Comparison of ENCODE assay signal across 20 mouse cellular contexts in genomic region chr15:85756611-85757010, GRCm38 (mm10). TPM values are rescaled to one million over a fixed set of nuclear protein-coding genes. Genes with fewer than 3 reads are reported as not detected.
DNase-seq lines count a peak whose midpoint lies in the region; ATAC-seq lines count a peak whose summit lies in the region.
"Had no signal": no experiment of that assay in that cellular context is flagged by ENCODE, and none has a peak within 500 bp of the region (broad histone marks: within the 10 kb centered on the region; RNA-seq: fewer than 3 reads in every experiment).

No protein-coding gene starts in this region.

- H3K27me3 ChIP-seq in intestine, embryonic 15.5 days (replicated peaks): no peaks in the 10 kb centered on the region
- H3K27me3 ChIP-seq: embryonic facial prominence, embryonic 13.5 days; hindbrain, embryonic 15.5 days; kidney, embryonic 15.5 days; midbrain, embryonic 15.5 days; neural tube, embryonic 12.5 days had no signal

- intact Hi-C loops in heart, postnatal 25 days (cut with DNase I): no loop called here

- WGBS in intestine, embryonic 15.5 days: 85% methylated on average over 7 of the region's 7 CpGs

- no peaks in the 10 kb centered on the region for H3K36me3 ChIP-seq in intestine, embryonic 15.5 days
- H3K36me3 ChIP-seq: embryonic facial prominence, embryonic 13.5 days; forebrain, embryonic 10.5 days; hindbrain, embryonic 15.5 days; midbrain, embryonic 15.5 days; neural tube, embryonic 12.5 days had no signal

- no peak overlapping the region for H3K27ac ChIP-seq in intestine, embryonic 15.5 days
- H3K27ac ChIP-seq: embryonic facial prominence, embryonic 13.5 days; forebrain, embryonic 10.5 days; heart, adult 2 months; hindbrain, embryonic 15.5 days; kidney, embryonic 15.5 days; midbrain, embryonic 15.5 days; neural tube, embryonic 12.5 days; stomach, postnatal 0 days had no signal

- no peak overlapping the region for H3K4me2 ChIP-seq in intestine, embryonic 15.5 days (replicated peaks)
- H3K4me2 ChIP-seq: embryonic facial prominence, embryonic 13.5 days; hindbrain, embryonic 15.5 days; kidney, embryonic 15.5 days; midbrain, embryonic 15.5 days; neural tube, embryonic 12.5 days had no signal

- no peak for ATAC-seq in intestine, embryonic 15.5 days
- ATAC-seq in inflammation-experienced regulatory T-cells, adult 6 months: no peak
- ATAC-seq: midbrain, embryonic 15.5 days had no signal

- no peak overlapping the region for H3K4me3 ChIP-seq in intestine, embryonic 15.5 days (replicated peaks)
- H3K4me3 ChIP-seq: embryonic facial prominence, embryonic 13.5 days; forebrain, embryonic 10.5 days; heart, adult 2 months; hindbrain, embryonic 15.5 days; kidney, embryonic 15.5 days; midbrain, embryonic 15.5 days; neural tube, embryonic 12.5 days had no signal

- H3K4me1 ChIP-seq in intestine, embryonic 15.5 days (replicated peaks): no peaks in the 10 kb centered on the region
- H3K4me1 ChIP-seq: embryonic facial prominence, embryonic 13.5 days; forebrain, embryonic 10.5 days; hindbrain, embryonic 15.5 days; kidney, embryonic 15.5 days; midbrain, embryonic 15.5 days; neural tube, embryonic 12.5 days had no signal

- H3K9ac ChIP-seq in intestine, embryonic 15.5 days: no peak overlapping the region
- H3K9ac ChIP-seq: embryonic facial prominence, embryonic 13.5 days; hindbrain, embryonic 15.5 days; kidney, embryonic 15.5 days; midbrain, embryonic 15.5 days; neural tube, embryonic 12.5 days had no signal

- DNase-seq in heart, adult 8-10 months (ENCODE audit: low spot score): peak; percentile 51
- DNase-seq in heart, postnatal 25 days (ENCODE audit: low spot score): no peak
- DNase-seq in right cerebral cortex, postnatal 10 days (ENCODE audit: low spot score in 2 of 2): peak; percentile 53 to 66
- DNase-seq in right cerebral cortex, adult 18-20 months: no peak
- peak; percentile 38 to 61 for DNase-seq in heart, adult 9 months (ENCODE audit: low spot score in 2 of 2)
- DNase-seq in testis, postnatal 10 days (ENCODE audit: low spot score): peak; percentile 55
- DNase-seq: lung, adult 18-20 months; thymus, postnatal 36 days had no signal

- no peaks in the 10 kb centered on the region for H3K9me3 ChIP-seq in intestine, embryonic 15.5 days
- H3K9me3 ChIP-seq: hindbrain, embryonic 15.5 days; midbrain, embryonic 15.5 days had no signal

RNA-seq across cellular contexts. Expression of gene Ppara, which starts 21.8 kb away (rescaled TPM):
- total RNA-seq in heart, adult 8-10 months (2022): 10 to 100 TPM; 50.2 to 79.0 (median 59.5) TPM
- 10 to 100 TPM; 44.7 to 58.8 TPM for total RNA-seq in heart, postnatal 25 days (2021)
- 18.2 and 19.5 TPM in 2 replicates for polyA plus RNA-seq in intestine, embryonic 15.5 days (2015; fragmentation: Nextera tagmentation; extraction: Ambion mirVana)
- not detected for polyA plus RNA-seq in inflammation-experienced regulatory T-cells, adult 6 months (2017; shearing (Covaris generic))
- total RNA-seq: common myeloid progenitor, adult 5-6 weeks; megakaryocyte progenitor cell, adult 5-6 weeks had no signal

RNA-seq across cellular contexts. Expression of gene Cdpf1, which starts 54.9 kb away (rescaled TPM):
- total RNA-seq in heart, adult 8-10 months (2022): 10 to 100 TPM; 27.1 to 38.5 (median 31.0) TPM
- total RNA-seq in heart, postnatal 25 days (2021): 10 to 100 TPM; 29.6 to 31.8 TPM
- 48.8 and 59.4 TPM in 2 replicates for polyA plus RNA-seq in intestine, embryonic 15.5 days (2015; fragmentation: Nextera tagmentation; extraction: Ambion mirVana)
- 10 to 100 TPM; 39.1 to 46.6 (median 43.7) TPM for polyA plus RNA-seq in inflammation-experienced regulatory T-cells, adult 6 months (2017; shearing (Covaris generic))

Comparison
In these comparisons a context has a peak if more than half of its experiments do, and no peak if none do; other contexts are left out.
1. DNase-seq: peak in heart, adult 8-10 months (single experiment), right cerebral cortex, postnatal 10 days (2 of 2), heart, adult 9 months (2 of 2) and testis, postnatal 10 days (single experiment); none in heart, postnatal 25 days (single experiment) and right cerebral cortex, adult 18-20 months (single experiment).